Mouse (Mus musculus) MEL (cell line): Measurements from ENCODE around the gene Slc34a2. TPM values are rescaled to one million over a fixed set of nuclear protein-coding genes. Genes with fewer than 3 reads are reported as not detected.

Experiments used
- DNase-seq: peaks from one replicate; pipeline ENCODE4 v3.0.0; 2011; ENCODE audit warnings: low read depth, low spot score
- H3K27ac ChIP-seq: 2 replicates; pipeline ENCODE4 v1.5.1; 2012; ENCODE audit warnings: low read depth, mild to moderate bottlenecking, control low read depth, low read length, moderate library complexity; ENCODE audit not compliant: control insufficient read depth
- H3K27me3 ChIP-seq, 2 experiments: fragments of 150-350 bp in 1 of 2; sonication (generic) in 1 of 2; 2 replicates each; pipeline ENCODE4 v1.6.1; 2012; ENCODE audit warnings: low read length in 2 of 2, mild to moderate bottlenecking in 2 of 2, improper control_type of control experiment in 1 of 2, moderate library complexity in 1 of 2; ENCODE audit not compliant: insufficient read depth in 2 of 2, control insufficient read depth in 1 of 2
- H3K36me3 ChIP-seq, 2 experiments: 2 replicates each; pipeline ENCODE4 v1.6.1; 2012 to 2014; ENCODE audit warnings: low read length in 2 of 2, improper control_type of control experiment in 1 of 2, inconsistent platforms in 1 of 2, mild to moderate bottlenecking in 1 of 2; ENCODE audit not compliant: insufficient read depth in 2 of 2, control insufficient read depth in 1 of 2
- H3K4me1 ChIP-seq, 2 experiments: fragments of 150-350 bp in 1 of 2; sonication (generic) in 1 of 2; 2 replicates each; pipeline ENCODE4 v1.6.1; 2012; ENCODE audit warnings: low read length in 2 of 2, improper control_type of control experiment in 1 of 2, mild to moderate bottlenecking in 1 of 2; ENCODE audit not compliant: insufficient read depth in 2 of 2, control insufficient read depth in 1 of 2
- H3K4me3 ChIP-seq, 2 experiments: fragments of 150-350 bp in 1 of 2; sonication (generic) in 1 of 2; 2 replicates each; pipeline ENCODE4 v1.5.1; 2012; ENCODE audit warnings: low read depth in 2 of 2, low read length in 2 of 2, mild to moderate bottlenecking in 2 of 2, moderate library complexity in 2 of 2, control low read depth in 1 of 2, improper control_type of control experiment in 1 of 2; ENCODE audit not compliant: control insufficient read depth in 1 of 2, insufficient read depth in 1 of 2
- H3K79me2 ChIP-seq: 2 replicates; pipeline ENCODE4 v1.6.1; 2012; ENCODE audit warnings: mild to moderate bottlenecking, low read length, moderate library complexity; ENCODE audit not compliant: control insufficient read depth, poor library complexity, insufficient read depth
- H3K9ac ChIP-seq: 2 replicates; pipeline ENCODE4 v1.6.1; 2012; ENCODE audit warnings: low read depth, mild to moderate bottlenecking, control low read depth, low read length, moderate library complexity; ENCODE audit not compliant: control insufficient read depth, poor library complexity, severe bottlenecking
- H3K9me3 ChIP-seq: fragments of 150-350 bp; sonication (generic); replicated peaks from 2 replicates; pipeline ENCODE4 v1.6.1; 2012; ENCODE audit warnings: mild to moderate bottlenecking, low read length, improper control_type of control experiment, moderate library complexity; ENCODE audit not compliant: insufficient read depth
- CHD1 ChIP-seq: IDR thresholded peaks from 2 replicates; pipeline ENCODE4 v1.6.1; 2012; ENCODE audit warnings: low read depth, mild to moderate bottlenecking, inconsistent platforms, low read length, improper control_type of control experiment
- ELF1 ChIP-seq: IDR thresholded peaks from 2 replicates; pipeline ENCODE4 v1.6.1; 2014; ENCODE audit warnings: low read depth, mild to moderate bottlenecking, inconsistent platforms, low read length, improper control_type of control experiment, moderate library complexity
- ETS1 ChIP-seq: IDR thresholded peaks from 2 replicates; pipeline ENCODE4 v1.6.1; 2012; ENCODE audit warnings: low read depth, mild to moderate bottlenecking, inconsistent platforms, low read length, improper control_type of control experiment, moderate library complexity
- GATA1 ChIP-seq: IDR thresholded peaks from 2 replicates; pipeline ENCODE4 v1.6.1; 2011; ENCODE audit warnings: low read depth, low read length, improper control_type of control experiment
- JUND ChIP-seq: IDR thresholded peaks from 2 replicates; pipeline ENCODE4 v1.6.1; 2011; ENCODE audit warnings: low read depth, mild to moderate bottlenecking, improper control_type of control experiment, low read length
- MEF2A ChIP-seq: IDR thresholded peaks from 2 replicates; pipeline ENCODE4 v1.6.1; 2014; ENCODE audit warnings: low read depth, mild to moderate bottlenecking, inconsistent platforms, low read length, improper control_type of control experiment; ENCODE audit not compliant: poor library complexity, insufficient replicate concordance, severe bottlenecking; ENCODE audit errors: extremely low read depth
- MXI1 ChIP-seq: IDR thresholded peaks from 2 replicates; pipeline ENCODE4 v1.6.1; 2011; ENCODE audit warnings: mild to moderate bottlenecking, low read depth, low read length, improper control_type of control experiment
- MYC ChIP-seq: IDR thresholded peaks from 2 replicates; pipeline ENCODE4 v1.6.1; 2011; ENCODE audit warnings: low read depth, mild to moderate bottlenecking, low read length, improper control_type of control experiment, moderate library complexity
- NELFE ChIP-seq: IDR thresholded peaks from 2 replicates; pipeline ENCODE4 v1.6.1; 2011; ENCODE audit warnings: low read depth, low read length, improper control_type of control experiment
- POLR2AphosphoS5 ChIP-seq: IDR thresholded peaks from 2 replicates; pipeline ENCODE4 v1.6.1; 2012; ENCODE audit warnings: low read depth, borderline replicate concordance, mild to moderate bottlenecking, inconsistent platforms, low read length, moderate library complexity, mixed read lengths
- TAL1 ChIP-seq: IDR thresholded peaks from 2 replicates; pipeline ENCODE4 v1.6.1; 2012; ENCODE audit warnings: mild to moderate bottlenecking, inconsistent platforms, low read length, moderate library complexity, mixed read lengths
- TCF12 ChIP-seq: IDR thresholded peaks from 2 replicates; pipeline ENCODE4 v1.6.1; 2014; ENCODE audit warnings: low read depth, mild to moderate bottlenecking, inconsistent platforms, low read length, improper control_type of control experiment, moderate library complexity
- USF1 ChIP-seq: IDR thresholded peaks from 2 replicates; pipeline ENCODE4 v1.6.1; 2014; ENCODE audit warnings: low read depth, mild to moderate bottlenecking, inconsistent platforms, low read length, improper control_type of control experiment, moderate library complexity
- USF2 ChIP-seq, 2 experiments: IDR thresholded peaks; 2 replicates each; pipeline ENCODE4 v1.6.1; 2011 to 2012; ENCODE audit warnings: improper control_type of control experiment in 2 of 2, low read length in 2 of 2, borderline replicate concordance in 1 of 2, inconsistent platforms in 1 of 2, low read depth in 1 of 2, mild to moderate bottlenecking in 1 of 2; ENCODE audit not compliant: insufficient read depth in 1 of 2
- ZC3H11A ChIP-seq: IDR thresholded peaks from 2 replicates; pipeline ENCODE4 v1.6.1; 2012; ENCODE audit warnings: low read depth, mild to moderate bottlenecking, inconsistent platforms, low read length, improper control_type of control experiment
- polyA plus RNA-seq, 2 experiments: library from polyadenylated mRNA; stranded (reverse) in 1 of 2; unstranded in 1 of 2; fragments of >175 nt in 1 of 2; fragments of >200 nt in 1 of 2; gene quantifications; 2 replicates each; pipeline versions ENCODE4 v1.2.1 to v1.2.4; 2012; ENCODE audit warnings: low replicate concordance in 2 of 2, low read depth in 1 of 2; ENCODE audit not compliant: insufficient read length in 2 of 2, insufficient read depth in 1 of 2, missing spikeins in 1 of 2
- total RNA-seq: library from RNA; depleted of rRNA; stranded (reverse); fragments of 300-350 nt; gene quantifications from 2 replicates; pipeline ENCODE4 v1.2.3, GENCODE M21; 2012

Slc34a2 gene
- total and polyA plus RNA-seq, 3 experiments, result not detected

DNA sequence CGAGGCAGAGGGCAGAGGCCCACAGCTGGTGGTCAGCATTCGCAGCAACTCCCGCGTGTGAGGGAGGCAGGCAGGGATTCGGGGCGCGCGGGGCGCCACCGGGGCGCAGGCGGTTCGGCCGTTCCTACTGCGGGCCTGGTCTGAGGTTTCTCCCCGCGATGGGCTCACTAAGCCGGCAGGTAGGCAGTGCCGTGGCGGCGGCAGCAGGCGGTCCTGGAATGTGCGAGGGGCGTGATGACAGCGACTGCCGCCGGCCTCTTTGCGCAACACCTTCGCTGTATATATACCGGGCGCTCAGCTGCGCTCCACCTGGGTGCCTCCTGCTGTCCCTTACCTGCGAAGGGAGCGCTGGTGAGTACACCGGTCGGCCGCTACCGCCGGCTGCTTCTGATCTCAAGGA lies 11.2 kb downstream of the Slc34a2 start (continued):
- TF ChIP-seq USF1, result no peak

DNA sequence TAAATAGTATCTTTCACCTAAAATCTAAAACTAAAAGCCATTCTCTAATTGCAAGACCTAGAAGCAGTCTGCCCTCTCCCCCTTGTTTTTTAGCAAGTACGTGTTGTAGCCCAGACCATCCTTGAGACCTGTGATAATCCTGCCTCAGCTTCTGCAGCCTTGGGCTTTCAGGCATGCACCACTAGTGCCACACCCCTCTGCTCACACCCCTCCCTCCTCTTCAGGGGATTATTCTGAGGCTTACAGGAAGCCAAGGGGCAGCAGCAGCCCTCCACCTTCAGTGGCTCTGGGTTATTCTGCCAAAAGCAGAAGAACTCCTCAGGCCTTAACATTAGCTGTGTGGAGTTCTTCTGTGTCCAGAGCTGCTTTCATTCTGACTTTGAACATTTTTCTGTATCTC lies 13.1 kb downstream of the Slc34a2 start:
- TF ChIP-seq POLR2AphosphoS5, result no peak
- TF ChIP-seq USF1, result no peak
- H3K4me3 ChIP-seq, result no peak overlapping the region
- H3K9me3 ChIP-seq, result no peaks in the 10 kb centered on the region
- no peak for DNase-seq
- H3K27me3 ChIP-seq, result no peaks in the 10 kb centered on the region
- H3K27ac ChIP-seq, result no peak overlapping the region
- H3K4me1 ChIP-seq, result no peaks in the 10 kb centered on the region
- H3K9ac ChIP-seq, result no peak overlapping the region
- no peaks in the 10 kb centered on the region for H3K79me2 ChIP-seq
- H3K36me3 ChIP-seq, result no peaks in the 10 kb centered on the region

DNA sequence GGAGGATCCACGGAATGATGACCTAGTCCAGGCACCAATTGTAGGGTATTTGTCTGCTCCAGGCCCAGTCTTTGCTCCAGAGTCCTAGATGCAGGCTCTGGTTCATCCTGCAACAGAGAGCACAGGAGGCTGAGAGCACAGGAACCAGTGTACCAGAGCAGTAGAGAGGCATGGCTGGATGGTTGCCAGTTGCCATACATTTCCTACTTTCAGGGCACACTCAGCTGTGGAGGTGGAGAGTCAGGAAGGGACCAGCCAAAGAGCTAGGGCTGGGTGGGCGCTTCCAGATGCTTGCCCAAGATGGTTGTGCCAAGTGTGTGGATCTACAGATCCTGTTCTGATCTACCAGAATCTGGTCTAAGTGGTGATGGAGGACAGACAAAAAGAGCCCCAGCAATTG lies 15.4 kb downstream of the Slc34a2 start:
- H3K27me3 ChIP-seq, result no peaks in the 10 kb centered on the region
- no peaks in the 10 kb centered on the region for H3K79me2 ChIP-seq
- H3K4me3 ChIP-seq, result no peak overlapping the region
- H3K4me1 ChIP-seq, result no peaks in the 10 kb centered on the region
- TF ChIP-seq ETS1 (no peak), MYC (no peak), MEF2A (no peak), ELF1 (no peak), TAL1 (no peak), POLR2AphosphoS5 (no peak), MXI1 (no peak), GATA1 (no peak)
- no peak overlapping the region for H3K27ac ChIP-seq
- no peaks in the 10 kb centered on the region for H3K36me3 ChIP-seq
- no peak overlapping the region for H3K9ac ChIP-seq
- no peak for DNase-seq
- no peaks in the 10 kb centered on the region for H3K9me3 ChIP-seq

DNA sequence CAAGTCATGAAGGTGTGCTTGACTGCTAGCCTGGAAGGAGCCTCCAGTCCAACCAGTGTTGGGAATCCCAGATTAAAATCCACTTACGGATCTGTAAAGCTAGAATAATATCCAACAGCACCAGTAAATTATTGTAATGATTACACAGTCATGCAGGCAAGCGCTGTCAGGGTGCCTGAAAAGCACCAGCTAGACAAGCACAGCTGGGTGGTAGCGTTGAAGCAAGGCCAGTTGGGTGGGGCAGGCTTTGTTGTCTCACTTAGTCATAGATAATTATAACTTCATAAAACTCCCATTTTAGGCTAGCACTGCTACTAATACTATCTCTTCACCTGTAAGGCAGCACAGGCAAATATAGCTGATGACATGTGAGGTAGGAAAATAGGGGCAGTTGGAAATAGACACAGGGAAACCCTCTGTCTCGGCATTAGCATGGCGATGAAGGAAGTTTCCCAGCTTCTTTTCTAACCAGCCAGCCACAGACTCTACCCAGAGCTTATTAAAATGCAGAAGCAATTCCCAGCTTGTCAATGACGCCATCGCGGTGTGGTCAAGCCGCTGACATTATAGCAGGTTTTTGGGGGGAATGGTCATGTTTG lies 23.8 kb downstream of the Slc34a2 start:
- no peaks in the 10 kb centered on the region for H3K79me2 ChIP-seq
- TF ChIP-seq MXI1 (no peak), NELFE (no peak), ELF1 (no peak), CHD1 (no peak), GATA1 (no peak), USF2 (IDR thresholded peaks at IDR 0.05; ENCODE audit: borderline replicate concordance in 1 of 2, insufficient read depth in 1 of 2, low read depth in 1 of 2, low read length in 2 of 2) (no peak), USF1 (no peak), JUND (no peak), ZC3H11A (no peak), TCF12 (no peak)
- TF ChIP-seq, all 39 proteins: peak for 0
- H3K27ac ChIP-seq, result no peak overlapping the region
- no peaks in the 10 kb centered on the region for H3K9me3 ChIP-seq
- DNase-seq, result no peak
- no peak overlapping the region for H3K4me3 ChIP-seq
- no peaks in the 10 kb centered on the region for H3K36me3 ChIP-seq
- H3K4me1 ChIP-seq, result no peaks in the 10 kb centered on the region
- H3K9ac ChIP-seq, result no peak overlapping the region
- H3K27me3 ChIP-seq, result no peaks in the 10 kb centered on the region
